In the genomic region with DNA sequence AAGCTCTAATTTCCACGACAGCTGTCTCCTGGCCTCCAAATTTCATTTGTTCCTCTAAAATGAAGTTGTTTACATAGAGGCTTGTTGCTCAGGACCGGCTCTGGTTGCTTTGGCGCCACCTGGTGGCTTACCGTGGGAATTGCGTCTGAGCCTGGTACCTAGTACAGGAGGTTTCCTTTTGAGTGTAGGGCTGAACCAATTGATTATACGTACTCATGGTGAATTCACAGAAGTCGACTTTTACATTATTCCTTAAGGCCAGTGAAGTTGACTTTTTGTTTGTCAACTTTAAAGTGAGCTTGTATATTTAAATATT, we compare ENCODE assay signal across 8 mouse cellular contexts.
A peak's percentile ranks its signal among the peaks of the same experiment; 100 is the strongest.
DNase-seq lines count a peak whose midpoint lies in the region; ATAC-seq and TF ChIP-seq lines count a peak whose summit lies in the region.

No protein-coding gene starts in this region.

- no peak overlapping the region for H3K9ac ChIP-seq in MEL (ENCODE audit: control insufficient read depth, low read depth, low read length, poor library complexity, severe bottlenecking)
- no peak overlapping the region for H3K9ac ChIP-seq in forebrain, embryonic 12.5 days

- H3K79me2 ChIP-seq in MEL (ENCODE audit: control insufficient read depth, insufficient read depth, low read length, poor library complexity): no peaks in the 10 kb centered on the region

- no peaks in the 10 kb centered on the region for H3K4me1 ChIP-seq in MEL (ENCODE audit: control insufficient read depth in 1 of 2, insufficient read depth in 2 of 2, low read length in 2 of 2)
- no peaks in the 10 kb centered on the region; the same call in 1 of the 2 replicates for H3K4me1 ChIP-seq in forebrain, embryonic 12.5 days

- peak; percentile 83 for TF ChIP-seq RAD21 in MEL (IDR thresholded peaks at IDR 0.05; ENCODE audit: low read depth, low read length)

- no peaks in the 10 kb centered on the region for H3K9me3 ChIP-seq in MEL (replicated peaks; ENCODE audit: insufficient read depth, low read length)
- no peaks in the 10 kb centered on the region for H3K9me3 ChIP-seq in forebrain, embryonic 12.5 days

- no peak overlapping the region for H3K27ac ChIP-seq in MEL (ENCODE audit: control insufficient read depth, low read depth, low read length)
- H3K27ac ChIP-seq in forebrain, embryonic 12.5 days: no peak overlapping the region
- 0 out of 2 replicates have a peak overlapping the region, but pooled peaks have one; percentile 29 for H3K27ac ChIP-seq in layer of hippocampus, adult 2 months

- no peak for TF ChIP-seq EP300 in MEL (IDR thresholded peaks at IDR 0.05; ENCODE audit: low read depth in 1 of 2, low read length in 2 of 2)

- no peak for TF ChIP-seq POLR2A in MEL (IDR thresholded peaks at IDR 0.05; ENCODE audit: control insufficient read depth in 1 of 2, insufficient read depth in 1 of 2, low read depth in 1 of 2, low read length in 2 of 2, poor library complexity in 1 of 2)

- peaks cover 2 to 8% of the 10 kb centered on the region in 2 experiments for H3K27me3 ChIP-seq in MEL (ENCODE audit: control insufficient read depth in 1 of 2, insufficient read depth in 2 of 2, low read length in 2 of 2)
- no peaks in the 10 kb centered on the region for H3K27me3 ChIP-seq in forebrain, embryonic 12.5 days

- H3K4me3 ChIP-seq in MEL (ENCODE audit: control insufficient read depth in 1 of 2, insufficient read depth in 1 of 2, low read depth in 2 of 2, low read length in 2 of 2): no peak overlapping the region
- H3K4me3 ChIP-seq in forebrain, embryonic 12.5 days (replicated peaks): no peak overlapping the region
- peak overlapping the region; percentile 43 for H3K4me3 ChIP-seq in layer of hippocampus, adult 2 months

- no peaks in the 10 kb centered on the region for H3K36me3 ChIP-seq in MEL (ENCODE audit: control insufficient read depth in 1 of 2, insufficient read depth in 2 of 2, low read length in 2 of 2)
- no peaks in the 10 kb centered on the region for H3K36me3 ChIP-seq in forebrain, embryonic 12.5 days (replicated peaks)

- peak; percentile 86 for ATAC-seq in forebrain, embryonic 12.5 days (ENCODE audit: low FRiP score)
- peak; percentile 85 to 93 for ATAC-seq in hematopoietic stem cell, adult 5-6 weeks (replicated peaks in 1 of 2; ENCODE audit: insufficient read depth in 1 of 2, low FRiP score in 2 of 2, low TSS enrichment in 1 of 2, low read depth in 1 of 2, poor library complexity in 2 of 2, severe bottlenecking in 2 of 2)

- TF ChIP-seq CTCF in MEL (IDR thresholded peaks at IDR 0.05 in 2 of 3, conservative IDR thresholded peaks at IDR 0.05 in 1 of 3; ENCODE audit: control insufficient read depth in 1 of 3, insufficient read depth in 1 of 3, low read depth in 2 of 3, low read length in 3 of 3, poor library complexity in 1 of 3, severe bottlenecking in 1 of 3): peak; percentile 95 to 98 (median 96)
- TF ChIP-seq CTCF in layer of hippocampus, adult 2 months (conservative IDR thresholded peaks at IDR 0.05): peak; percentile 99

- WGBS in forebrain, embryonic 12.5 days: 10% methylated on average over 7 of the region's 7 CpGs

- H3K4me2 ChIP-seq in forebrain, embryonic 12.5 days: no peak overlapping the region

- peak; percentile 76 for DNase-seq in MEL (ENCODE audit: low read depth, low spot score)
- peak; percentile 54 for DNase-seq in c-Kit-positive CD71-positive TER-119-positive erythroid progenitor cells, embryonic 14.5 days (ENCODE audit: low spot score)
- DNase-seq in layer of hippocampus, adult 2 months (ENCODE audit: low spot score in 2 of 2): peak; percentile 85 to 92
- DNase-seq in lung, postnatal 10 days: peak; percentile 87
- DNase-seq in retina, adult 2 months (ENCODE audit: low read depth, low spot score): peak; percentile 50
- peak; percentile 88 for DNase-seq in thymus, postnatal 14 days

TF ChIP-seq in MEL, 35 proteins besides CTCF, POLR2A, EP300 and RAD21:
- TF ChIP-seq ZC3H11A (IDR thresholded peaks at IDR 0.05; ENCODE audit: low read depth, low read length) (peak; percentile 83), KAT2A (conservative IDR thresholded peaks at IDR 0.05; ENCODE audit: low read depth, low read length) (no peak), SMC3 (IDR thresholded peaks at IDR 0.05; ENCODE audit: low read depth, low read length) (peak; percentile 92)
